In the genomic region with DNA sequence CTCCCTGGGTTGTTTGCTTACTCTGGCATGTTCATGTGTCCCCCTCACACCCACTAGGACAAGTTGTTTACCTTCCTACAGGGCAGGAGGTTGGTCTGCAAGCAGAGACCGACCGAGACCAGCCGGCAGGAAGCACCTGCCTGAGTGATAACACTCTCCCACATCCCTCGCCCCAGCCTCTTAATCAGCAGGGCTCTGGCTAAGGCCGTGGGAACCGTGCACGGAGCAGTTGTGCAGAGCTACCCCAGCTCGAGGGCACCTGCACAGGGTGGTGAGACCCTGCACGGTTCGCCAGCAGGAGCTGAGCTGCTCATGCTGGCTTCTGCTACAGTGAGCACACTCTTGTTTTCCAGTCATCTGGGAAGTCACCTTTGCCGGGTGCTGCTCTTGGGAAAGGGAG, we compare ENCODE assay signal across 9 mouse cellular contexts. TPM values are rescaled to one million over a fixed set of nuclear protein-coding genes. Genes with fewer than 3 reads are reported as not detected.
DNase-seq lines count a peak whose midpoint lies in the region; ATAC-seq lines count a peak whose summit lies in the region.
"Had no signal": no experiment of that assay in that cellular context is flagged by ENCODE, and none has a peak within 500 bp of the region (broad histone marks: within the 10 kb centered on the region; RNA-seq: fewer than 3 reads in every experiment).

No protein-coding gene starts in this region.

- H3K36me3 ChIP-seq in forebrain, embryonic 15.5 days: no peaks in the 10 kb centered on the region
- H3K36me3 ChIP-seq in forebrain, embryonic 13.5 days (ENCODE audit: poor library complexity, severe bottlenecking): peaks cover 6% of the 10 kb centered on the region; the same call in 1 of the 2 replicates
- H3K36me3 ChIP-seq in liver, embryonic 12.5 days: peaks cover 45% of the 10 kb centered on the region
- H3K36me3 ChIP-seq: hindbrain, embryonic 15.5 days had no signal

- WGBS in forebrain, embryonic 15.5 days: 60% methylated on average over 11 of the region's 11 CpGs
- 60% methylated on average over 11 of the region's 11 CpGs for WGBS in forebrain, embryonic 13.5 days
- WGBS in liver, embryonic 12.5 days (ENCODE audit: insufficient replicate concordance): 7% methylated on average over 11 of the region's 11 CpGs

- no peaks in the 10 kb centered on the region for H3K9me3 ChIP-seq in forebrain, embryonic 15.5 days
- H3K9me3 ChIP-seq in forebrain, embryonic 13.5 days (replicated peaks): no peaks in the 10 kb centered on the region
- H3K9me3 ChIP-seq in liver, embryonic 12.5 days (replicated peaks): no peaks in the 10 kb centered on the region
- H3K9me3 ChIP-seq: hindbrain, embryonic 15.5 days had no signal

- peaks cover 8% of the 10 kb centered on the region; the same call in 1 of the 2 replicates for H3K4me1 ChIP-seq in forebrain, embryonic 15.5 days
- H3K4me1 ChIP-seq in forebrain, embryonic 13.5 days: no peaks in the 10 kb centered on the region; the same call in 1 of the 2 replicates
- H3K4me1 ChIP-seq in liver, embryonic 12.5 days: peaks cover 21% of the 10 kb centered on the region

- H3K4me2 ChIP-seq in forebrain, embryonic 15.5 days (replicated peaks): no peak overlapping the region
- H3K4me2 ChIP-seq in forebrain, embryonic 13.5 days: no peak overlapping the region
- H3K4me2 ChIP-seq in liver, embryonic 12.5 days: peak overlapping the region; percentile 52
- H3K4me2 ChIP-seq: hindbrain, embryonic 15.5 days had no signal

- peak; percentile 15 to 28 for DNase-seq in spleen, postnatal 10 days (ENCODE audit: low spot score in 2 of 2)
- no peak for DNase-seq in spleen, adult 12 weeks (ENCODE audit: low spot score)
- no peak for DNase-seq in adrenal gland, postnatal 4 days (ENCODE audit: low spot score in 2 of 2)
- DNase-seq in adrenal gland, postnatal 25 days: no peak

- no peaks in the 10 kb centered on the region for H3K27me3 ChIP-seq in forebrain, embryonic 15.5 days
- H3K27me3 ChIP-seq in forebrain, embryonic 13.5 days: no peaks in the 10 kb centered on the region
- H3K27me3 ChIP-seq in liver, embryonic 12.5 days (replicated peaks): no peaks in the 10 kb centered on the region
- H3K27me3 ChIP-seq: hindbrain, embryonic 15.5 days had no signal

- ATAC-seq in forebrain, embryonic 15.5 days (replicated peaks): no peak
- ATAC-seq in forebrain, embryonic 13.5 days: no peak
- ATAC-seq in liver, embryonic 12.5 days: peak; percentile 74
- no peak for ATAC-seq in erythroblast, adult 5-6 weeks (replicated peaks; ENCODE audit: low FRiP score, poor library complexity, severe bottlenecking)

- peak overlapping the region; percentile 56 for H3K27ac ChIP-seq in forebrain, embryonic 15.5 days (replicated peaks)
- H3K27ac ChIP-seq in forebrain, embryonic 13.5 days: no peak overlapping the region; the same call in 1 of the 2 replicates
- peak overlapping the region; percentile 32; the same call in 1 of the 2 replicates for H3K27ac ChIP-seq in liver, embryonic 12.5 days
- H3K27ac ChIP-seq: hindbrain, embryonic 15.5 days had no signal

- no peak overlapping the region for H3K9ac ChIP-seq in forebrain, embryonic 15.5 days (replicated peaks)
- no peak overlapping the region for H3K9ac ChIP-seq in forebrain, embryonic 13.5 days
- no peak overlapping the region for H3K9ac ChIP-seq in liver, embryonic 12.5 days
- H3K9ac ChIP-seq: hindbrain, embryonic 15.5 days had no signal

- no peak overlapping the region for H3K4me3 ChIP-seq in forebrain, embryonic 15.5 days
- H3K4me3 ChIP-seq in forebrain, embryonic 13.5 days: no peak overlapping the region
- no peak overlapping the region for H3K4me3 ChIP-seq in liver, embryonic 12.5 days
- H3K4me3 ChIP-seq: hindbrain, embryonic 15.5 days had no signal

RNA-seq across cellular contexts. Expression of gene Stat1, which starts 31.4 kb away (rescaled TPM):
- 10.0 and 11.4 TPM in 2 replicates for polyA plus RNA-seq in forebrain, embryonic 15.5 days (2015; fragmentation: Nextera tagmentation; extraction: Ambion mirVana)
- polyA plus RNA-seq in forebrain, embryonic 13.5 days (2015; fragmentation: Nextera tagmentation; extraction: Ambion mirVana): 12.3 and 14.0 TPM in 2 replicates
- polyA plus RNA-seq in liver, embryonic 12.5 days (2016; fragmentation: Nextera tagmentation; extraction: Ambion mirVana): 15.2 and 17.0 TPM in 2 replicates
- total RNA-seq in erythroblast, adult 5-6 weeks (2015; ENCODE audit: low replicate concordance): 75.7 and 84.2 TPM in 2 replicates
- 89.5 and 98.0 TPM in 2 replicates for total RNA-seq in erythroblast, adult 5-6 weeks (2017; ENCODE audit: low replicate concordance)
- 10 to 100 TPM; 47.3 to 61.6 TPM for total RNA-seq in adrenal gland, postnatal 4 days (2021)
- 68.7 and 94.5 TPM in 2 replicates for total RNA-seq in adrenal gland, postnatal 25 days (2021)

Comparison
In these comparisons a context has a peak if more than half of its experiments do, and no peak if none do; other contexts are left out.
1. DNase-seq: peak in spleen, postnatal 10 days (2 of 2); none in spleen, adult 12 weeks (single experiment), adrenal gland, postnatal 4 days (0 of 2) and adrenal gland, postnatal 25 days (single experiment).